Mouse (Mus musculus) lung, embryonic 14.5 days (tissue): ENCODE results near the gene Ndufb3. TPM values are rescaled to one million over a fixed set of nuclear protein-coding genes. Genes with fewer than 3 reads are reported as not detected.
"Not testable (repeated sequence)": the region's sequence is repeated elsewhere in the genome, so short reads cannot be mapped to it uniquely, and the experiment has no call there.

Experiments used
- ATAC-seq: fragments of 200-750 bp; cut with Nextera tagmentation; 2 replicates; pipeline ENCODE4 v1.8.0; 2017; ENCODE audit warnings: mild to moderate bottlenecking, moderate TSS enrichment, moderate library complexity; ENCODE audit not compliant: insufficient read depth
- DNase-seq: peaks from one replicate; pipeline ENCODE4 v3.0.0-alpha.2; 2015
- H3K27ac ChIP-seq: fragments of 300-500 bp; sonication (generic); 2 replicates; pipeline ENCODE4 v1.5.1; 2014; ENCODE audit warnings: low read depth, mild to moderate bottlenecking, moderate library complexity
- H3K27me3 ChIP-seq: fragments of 300-500 bp; sonication (generic); 2 replicates; pipeline ENCODE4 v1.6.1; 2014; ENCODE audit warnings: low read length, control low read depth; ENCODE audit not compliant: insufficient read depth
- H3K36me3 ChIP-seq: fragments of 300-500 bp; sonication (generic); 2 replicates; pipeline ENCODE4 v1.6.1; 2014; ENCODE audit warnings: control low read depth; ENCODE audit not compliant: insufficient read depth
- H3K4me1 ChIP-seq: fragments of 300-500 bp; sonication (generic); 2 replicates; pipeline ENCODE4 v1.6.1; 2014; ENCODE audit warnings: antibody characterized with exemption, control low read depth; ENCODE audit not compliant: insufficient read depth
- H3K4me2 ChIP-seq: fragments of 300-500 bp; sonication (generic); 2 replicates; pipeline ENCODE4 v1.6.1; 2014; ENCODE audit warnings: mild to moderate bottlenecking
- H3K4me3 ChIP-seq: fragments of 300-500 bp; sonication (generic); 2 replicates; pipeline ENCODE4 v1.5.1; 2014; ENCODE audit warnings: low read depth, low read length
- H3K9ac ChIP-seq: fragments of 300-500 bp; sonication (generic); 2 replicates; pipeline ENCODE4 v1.6.1; 2014
- H3K9me3 ChIP-seq: fragments of 300-500 bp; sonication (generic); 2 replicates; pipeline ENCODE4 v1.6.1; 2016; ENCODE audit warnings: low read depth, low read length, control low read depth
- CTCF ChIP-seq: IDR thresholded peaks from 2 replicates; pipeline ENCODE4 v1.5.1; 2016; ENCODE audit warnings: antibody characterized with exemption, low read depth
- WGBS: fragments of 180-500 bp; shearing (Covaris S2); extraction: QIAGEN DNeasy Blood & Tissue Kit; methylation state at CpG from one replicate; pipeline ENCODE4 v1.1.7; 2014; 5-methylcytosine and 5-hydroxymethylcytosine counted together
- polyA plus RNA-seq: library from polyadenylated mRNA; unstranded; fragments of >200 nt; fragmentation: Nextera tagmentation; extraction: Ambion mirVana; gene quantifications from 2 replicates; pipeline ENCODE4 v1.2.1, GENCODE M21; 2014

Ndufb3 gene
- polyA plus RNA-seq, 1 experiment from 2014 or later, result 159 TPM

DNA sequence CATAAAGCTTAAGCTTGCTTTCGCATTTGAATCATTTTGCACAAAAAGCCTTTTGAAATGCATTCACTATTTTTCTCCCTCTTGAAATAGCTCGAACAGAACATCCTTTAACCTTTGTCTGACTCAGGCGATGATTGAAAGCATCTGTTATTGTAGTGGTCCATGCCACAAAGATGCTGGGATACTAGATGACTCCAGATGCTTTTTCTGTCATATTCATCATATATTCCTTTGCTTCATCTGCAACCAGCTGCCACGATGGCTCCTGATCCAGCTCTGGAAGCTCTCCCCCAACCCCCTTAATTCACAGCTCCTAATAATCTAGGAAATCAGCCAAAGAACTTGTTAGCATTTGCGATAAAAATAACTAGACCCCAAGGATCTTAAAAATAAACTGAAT, 30.9 kb downstream of the Ndufb3 start:
- no peak overlapping the region for H3K27ac ChIP-seq
- TF ChIP-seq CTCF, result no peak
- ATAC-seq (no peak), DNase-seq (no peak)
- no peak overlapping the region for H3K9ac ChIP-seq
- H3K4me3 ChIP-seq, result no peak overlapping the region
- no peak overlapping the region for H3K4me2 ChIP-seq
- H3K9me3 ChIP-seq, result no peaks in the 10 kb centered on the region
- H3K27me3 ChIP-seq, result no peaks in the 10 kb centered on the region
- no peaks in the 10 kb centered on the region for H3K36me3 ChIP-seq
- H3K4me1 ChIP-seq, result no peaks in the 10 kb centered on the region
- 62% methylated on average over 5 of the region's 5 CpGs for whole genome bisulfite sequencing

DNA sequence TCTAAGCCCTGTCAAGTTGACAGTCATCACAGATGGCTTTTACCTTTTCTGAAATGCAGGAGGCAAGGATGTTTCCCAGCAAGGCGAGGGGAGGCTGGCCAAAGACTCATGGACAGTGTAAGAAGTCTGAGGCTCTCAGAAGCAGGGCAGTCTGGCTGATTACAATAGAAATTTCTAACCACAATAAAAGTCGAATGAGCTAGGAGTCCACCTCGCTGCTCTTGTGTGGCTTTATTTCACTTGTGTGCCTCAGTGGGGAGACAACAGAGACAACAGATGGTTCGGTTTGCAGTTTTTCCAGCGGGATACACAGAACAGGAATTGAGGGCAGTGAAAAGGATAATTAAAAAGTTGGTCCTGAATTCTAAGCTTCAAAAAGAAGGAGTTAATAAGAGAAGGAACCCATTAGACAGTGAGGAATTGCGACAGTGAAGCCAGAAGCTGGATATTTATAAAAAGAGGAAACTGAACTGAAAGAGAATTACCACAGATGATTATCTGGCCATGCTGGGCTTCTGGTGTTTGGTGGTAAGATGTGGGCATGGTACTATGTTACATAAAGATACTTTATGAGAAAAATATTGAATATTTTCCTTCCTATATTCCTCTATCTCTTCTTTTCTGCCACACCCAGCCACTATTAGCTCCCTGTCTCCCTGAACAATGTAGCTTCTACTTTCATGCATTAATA, 31.9 kb downstream of the Ndufb3 start:
- Histone ChIP-seq H3K9me3 (no peaks in the 10 kb centered on the region), H3K4me2 (no peak overlapping the region), H3K9ac (no peak overlapping the region), H3K36me3 (no peaks in the 10 kb centered on the region), H3K4me3 (no peak overlapping the region), H3K27me3 (no peaks in the 10 kb centered on the region), H3K4me1 (no peaks in the 10 kb centered on the region), H3K27ac (no peak overlapping the region)
- WGBS, result 80% methylated on average over 6 of the region's 6 CpGs
- TF ChIP-seq CTCF, result no peak
- no peak for ATAC-seq
- no peak for DNase-seq

DNA sequence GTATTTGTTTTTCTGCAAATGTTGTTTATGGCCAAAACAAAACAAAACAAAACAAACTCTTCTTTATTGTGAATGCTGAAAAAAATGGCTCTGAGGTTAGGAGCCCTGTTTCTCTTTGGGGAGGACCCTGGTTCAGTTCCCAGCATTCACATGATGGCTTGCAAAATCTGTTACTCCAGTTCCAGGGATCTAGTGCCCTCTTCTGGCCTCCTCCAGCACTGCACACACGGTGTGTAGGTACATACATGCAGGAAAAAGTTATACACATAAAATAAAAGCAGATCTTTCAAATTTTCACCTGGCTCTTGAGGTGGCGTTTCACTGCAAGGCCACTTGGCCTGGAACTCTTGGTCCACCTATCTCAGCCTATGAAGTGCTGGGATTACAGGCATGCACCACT, 32.6 kb downstream of the Ndufb3 start:
- H3K4me3 ChIP-seq, result no peak overlapping the region
- H3K27me3 ChIP-seq, result no peaks in the 10 kb centered on the region
- no peaks in the 10 kb centered on the region for H3K4me1 ChIP-seq
- H3K27ac ChIP-seq, result no peak overlapping the region
- no peak for DNase-seq
- no peaks in the 10 kb centered on the region for H3K9me3 ChIP-seq
- TF ChIP-seq CTCF, result no peak
- ATAC-seq, result no peak
- no peak overlapping the region for H3K9ac ChIP-seq
- H3K36me3 ChIP-seq, result no peaks in the 10 kb centered on the region
- no peak overlapping the region for H3K4me2 ChIP-seq
- WGBS, result 89% methylated on average over 2 of the region's 2 CpGs

GRCm38 (mm10) chr1:58621251-58621650, 35.1 kb downstream of the Ndufb3 start:
- TF ChIP-seq CTCF, result no peak
- no peaks in the 10 kb centered on the region for H3K4me1 ChIP-seq

GRCm38 (mm10) chr1:58621996-58622748, 36.0 kb downstream of the Ndufb3 start:
- no peak for TF ChIP-seq CTCF
- DNase-seq, result peak; percentile 23
- no peaks in the 10 kb centered on the region for H3K4me1 ChIP-seq
- H3K4me3 ChIP-seq, result no peak overlapping the region
- H3K27ac ChIP-seq, result no peak overlapping the region
- 51% methylated on average over 7 of the region's 7 CpGs for WGBS
- H3K36me3 ChIP-seq, result no peaks in the 10 kb centered on the region
- H3K9me3 ChIP-seq, result no peaks in the 10 kb centered on the region
- H3K4me2 ChIP-seq, result no peak overlapping the region
- ATAC-seq, result no peak
- no peak overlapping the region for H3K9ac ChIP-seq
- no peaks in the 10 kb centered on the region for H3K27me3 ChIP-seq

More at GRCm38 (mm10) chr1:58621251-58621650, 35.1 kb downstream of the Ndufb3 start:
- no peak overlapping the region for H3K4me2 ChIP-seq
- no peak overlapping the region for H3K9ac ChIP-seq
- H3K27ac ChIP-seq, result no peak overlapping the region
- H3K4me3 ChIP-seq, result no peak overlapping the region
- DNase-seq, result no peak
- H3K36me3 ChIP-seq, result no peaks in the 10 kb centered on the region
- no peaks in the 10 kb centered on the region for H3K27me3 ChIP-seq
- no peak for ATAC-seq
- 74% methylated on average over 3 of the region's 3 CpGs for WGBS
- no peaks in the 10 kb centered on the region for H3K9me3 ChIP-seq

DNA sequence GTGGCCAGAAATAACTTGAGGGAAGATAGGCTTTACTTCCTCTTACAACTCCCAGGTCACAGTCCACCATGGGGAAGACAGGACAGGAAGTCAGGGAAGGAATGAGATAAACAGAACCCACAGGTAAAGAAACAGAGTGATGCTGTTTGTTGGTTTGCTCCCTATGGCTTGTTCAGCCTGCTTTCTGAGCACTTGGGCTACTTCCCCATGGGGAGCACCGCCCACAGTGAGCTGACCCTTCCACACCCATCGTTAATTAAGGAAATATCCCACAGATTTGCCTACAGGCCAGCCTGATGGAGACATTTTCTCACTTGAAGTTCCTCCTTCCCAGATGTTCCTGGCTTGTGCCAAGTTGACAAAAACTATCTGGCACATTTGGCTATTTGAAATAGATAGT, 42.7 kb downstream of the Ndufb3 start:
- not testable (repeated sequence) for H3K4me3 ChIP-seq, H3K9me3 ChIP-seq, H3K4me1 ChIP-seq, H3K36me3 ChIP-seq, H3K4me2 ChIP-seq, H3K9ac ChIP-seq, H3K27me3 ChIP-seq, H3K27ac ChIP-seq, DNase-seq, ATAC-seq
- 67% methylated on average over 1 of the region's 2 CpGs for WGBS

Other genes starting within 250 kb of the Ndufb3 start
- 406 and 424 TPM in 2 replicates for gene Bzw1, start 193.5 kb upstream of the Ndufb3 start, polyA plus RNA-seq
- 175 and 179 TPM in 2 replicates for gene Clk1, start 162.3 kb upstream of the Ndufb3 start, polyA plus RNA-seq
- 53.0 and 53.8 TPM in 2 replicates for gene Nif3l1, start 141.2 kb upstream of the Ndufb3 start, polyA plus RNA-seq
- 51.1 and 61.5 TPM in 2 replicates for gene Ppil3, start 140.9 kb upstream of the Ndufb3 start, polyA plus RNA-seq
- 38.0 and 40.8 TPM in 2 replicates for gene Orc2, start 81.3 kb upstream of the Ndufb3 start, polyA plus RNA-seq
- 7.2 and 8.8 TPM in 2 replicates for gene Fam126b, start 61 bp upstream of the Ndufb3 start, polyA plus RNA-seq
- not detected in 2 replicates for gene Als2cr12, start 109.6 kb downstream of the Ndufb3 start, polyA plus RNA-seq
- gene Cflar, start 125.1 kb downstream of the Ndufb3 start, polyA plus RNA-seq, result 35.3 and 35.9 TPM in 2 replicates
- 48.9 and 50.4 TPM in 2 replicates for gene Casp8, start 209.0 kb downstream of the Ndufb3 start, polyA plus RNA-seq